Mouse (Mus musculus): ENCODE results near the gene Exoc2.

GRCm38 (mm10) chr13:30865486-30865885, 108.4 kb downstream of the Exoc2 start:
- TF ChIP-seq CTCF (IDR thresholded peaks at IDR 0.05; ENCODE audit: low read depth) (no peak), EP300 (IDR thresholded peaks at IDR 0.05; ENCODE audit: low read depth) (no peak)
